Mouse (Mus musculus) embryonic fibroblast, embryonic 13.5 days (primary cell): Measurements from ENCODE around the gene Xpnpep3. TPM values are rescaled to one million over a fixed set of nuclear protein-coding genes. Genes with fewer than 3 reads are reported as not detected.

ENCODE experiments used
- H3K27ac ChIP-seq: 2 replicates; pipeline ENCODE4 v1.5.1; 2012; ENCODE audit warnings: low read length, control low read depth, inconsistent platforms; ENCODE audit not compliant: insufficient read depth
- H3K4me1 ChIP-seq: 2 replicates; pipeline ENCODE4 v1.6.1; 2011; ENCODE audit warnings: low read length; ENCODE audit not compliant: control insufficient read depth, insufficient read depth
- H3K4me3 ChIP-seq: 2 replicates; pipeline ENCODE4 v1.5.1; 2011; ENCODE audit warnings: mild to moderate bottlenecking, control low read depth, low read length; ENCODE audit not compliant: insufficient read depth
- CTCF ChIP-seq: IDR thresholded peaks from 2 replicates; pipeline ENCODE4 v1.5.1; 2011; ENCODE audit warnings: mild to moderate bottlenecking, control low read depth, low read length, moderate library complexity, borderline replicate concordance; ENCODE audit not compliant: insufficient read depth
- POLR2A ChIP-seq: IDR thresholded peaks from 2 replicates; pipeline ENCODE4 v1.6.1; 2011; ENCODE audit warnings: low read depth, mild to moderate bottlenecking, control low read depth, low read length, moderate library complexity
- polyA plus RNA-seq: library from polyadenylated mRNA; stranded (reverse); fragments of >200 nt; gene quantifications from 2 replicates; pipeline ENCODE4 v1.2.4, GENCODE M21; 2011; ENCODE audit warnings: low read depth; ENCODE audit not compliant: missing spikeins, insufficient read length

Xpnpep3 gene
- polyA plus RNA-seq, 1 experiment = 21.8 TPM

GRCm38 (mm10) chr15:81427947-81428346 lies 28.0 kb downstream of the Xpnpep3 start:
- H3K27ac ChIP-seq = no peak overlapping the region
- TF ChIP-seq POLR2A (no peak), CTCF (no peak)
- no peak overlapping the region for H3K4me3 ChIP-seq
- H3K4me1 ChIP-seq = no peaks in the 10 kb centered on the region

GRCm38 (mm10) chr15:81431195-81431594 lies 31.3 kb downstream of the Xpnpep3 start:
- no peak overlapping the region for H3K27ac ChIP-seq
- TF ChIP-seq POLR2A (no peak), CTCF (no peak)
- H3K4me1 ChIP-seq = no peaks in the 10 kb centered on the region
- H3K4me3 ChIP-seq = no peak overlapping the region

GRCm38 (mm10) chr15:81438345-81438744 lies 38.4 kb downstream of the Xpnpep3 start:
- no peaks in the 10 kb centered on the region for H3K4me1 ChIP-seq

GRCm38 (mm10) chr15:81439236-81439635 lies 39.3 kb downstream of the Xpnpep3 start:
- Histone ChIP-seq H3K27ac (no peak overlapping the region), H3K4me1 (no peaks in the 10 kb centered on the region), H3K4me3 (no peak overlapping the region)
- TF ChIP-seq POLR2A (no peak), CTCF (no peak)

More at GRCm38 (mm10) chr15:81438345-81438744, 38.4 kb downstream of the Xpnpep3 start:
- no peak for TF ChIP-seq CTCF
- TF ChIP-seq POLR2A = no peak
- H3K4me3 ChIP-seq = no peak overlapping the region
- no peak overlapping the region for H3K27ac ChIP-seq

GRCm38 (mm10) chr15:81448463-81448862 lies 48.5 kb downstream of the Xpnpep3 start:
- Histone ChIP-seq H3K4me1 (no peaks in the 10 kb centered on the region), H3K4me3 (no peak overlapping the region), H3K27ac (no peak overlapping the region)
- TF ChIP-seq CTCF (no peak), POLR2A (no peak)

- TF ChIP-seq POLR2A (no peak), CTCF (no peak)
- no peak overlapping the region for H3K4me3 ChIP-seq
- no peak overlapping the region for H3K27ac ChIP-seq
- H3K4me1 ChIP-seq = no peaks in the 10 kb centered on the region
Observed at GRCm38 (mm10) chr15:81461523-81461922, 61.6 kb downstream of the Xpnpep3 start.

- Histone ChIP-seq H3K4me3 (peak overlapping the region; percentile 54), H3K27ac (peak overlapping the region; percentile 83), H3K4me1 (no peaks in the 10 kb centered on the region)
- TF ChIP-seq POLR2A (no peak), CTCF (no peak)
Observed at GRCm38 (mm10) chr15:81465016-81465660, 65.2 kb downstream of the Xpnpep3 start.

GRCm38 (mm10) chr15:81465901-81466737 lies 66.2 kb downstream of the Xpnpep3 start, which contains the start of gene Rbx1:
Gene Rbx1, plus strand, starts transcription at chr15:81466296.
- no peaks in the 10 kb centered on the region for H3K4me1 ChIP-seq
- TF ChIP-seq CTCF = no peak
- peak; percentile 92 for TF ChIP-seq POLR2A

GRCm38 (mm10) chr15:81466738-81467113 lies 66.8 kb downstream of the Xpnpep3 start:
- Histone ChIP-seq H3K4me3 (peak overlapping the region; percentile 77), H3K4me1 (no peaks in the 10 kb centered on the region), H3K27ac (peak overlapping the region; percentile 71)
- TF ChIP-seq POLR2A = peak; percentile 52; the same call in 1 of the 2 replicates
- no peak for TF ChIP-seq CTCF

More at GRCm38 (mm10) chr15:81465901-81466737, 66.2 kb downstream of the Xpnpep3 start, which contains the start of gene Rbx1:
- peak within 1 kb of the TSS; percentile 77 for H3K4me3 ChIP-seq
- H3K27ac ChIP-seq = peak within 1 kb of the TSS; percentile 83

- no peak overlapping the region for H3K27ac ChIP-seq
- no peak for TF ChIP-seq CTCF
- H3K4me1 ChIP-seq = no peaks in the 10 kb centered on the region
- no peak overlapping the region for H3K4me3 ChIP-seq
Observed at GRCm38 (mm10) chr15:81470735-81471134, 70.8 kb downstream of the Xpnpep3 start.
